Mouse (Mus musculus): Measurements from ENCODE around the gene Chrnb2. TPM values are rescaled to one million over a fixed set of nuclear protein-coding genes. Genes with fewer than 3 reads are reported as not detected.

The Chrnb2 gene
- polyA plus RNA-seq, 1 experiment from 2014 or later, result 0.27 TPM

DNA sequence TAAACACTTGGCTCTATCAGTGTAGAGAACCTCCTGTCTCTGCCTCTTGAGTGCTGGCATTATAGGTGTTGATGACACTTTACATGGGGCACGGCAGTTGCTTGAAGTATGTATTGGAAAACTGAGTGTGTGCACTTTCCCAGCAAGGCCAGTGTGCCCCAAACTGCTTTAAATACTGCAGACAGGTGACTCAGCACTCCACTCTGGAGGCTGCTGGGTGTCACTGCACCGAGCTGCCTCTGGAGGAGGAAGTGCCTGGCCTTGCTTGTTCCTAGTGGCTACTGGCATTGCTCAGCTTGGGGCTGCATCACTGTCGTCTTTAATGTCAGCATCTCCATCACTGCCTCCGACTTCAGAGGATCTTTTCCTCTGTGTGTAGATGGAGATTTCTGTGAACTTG is 37.4 kb downstream of the Chrnb2 start:
- no peak overlapping the region for H3K27ac ChIP-seq (ENCODE audit: low read length)
- no peak for TF ChIP-seq EP300 (IDR thresholded peaks at IDR 0.05)
- peak; percentile 80 for TF ChIP-seq CTCF (IDR thresholded peaks at IDR 0.05)
- no peak overlapping the region for H3K4me2 ChIP-seq (replicated peaks; ENCODE audit: low read depth, low read length)
- ATAC-seq (peak; percentile 29; the same call in 1 of the 2 replicates), DNase-seq (ENCODE audit: low spot score) (peak; percentile 75)
- H3K4me1 ChIP-seq (ENCODE audit: insufficient read depth, low read depth, low read length), result peaks cover 8% of the 10 kb centered on the region
- H3K36me3 ChIP-seq (ENCODE audit: insufficient read depth, low read length), result no peaks in the 10 kb centered on the region
- H3K9me3 ChIP-seq (ENCODE audit: low read length), result no peaks in the 10 kb centered on the region
- no peak overlapping the region for H3K9ac ChIP-seq (replicated peaks; ENCODE audit: low read depth)
- 8% methylated on average over 4 of the region's 4 CpGs for WGBS
- H3K27me3 ChIP-seq (replicated peaks; ENCODE audit: insufficient read depth, low read length), result no peaks in the 10 kb centered on the region
- no peak overlapping the region for H3K4me3 ChIP-seq (ENCODE audit: low read depth, low read length)

DNA sequence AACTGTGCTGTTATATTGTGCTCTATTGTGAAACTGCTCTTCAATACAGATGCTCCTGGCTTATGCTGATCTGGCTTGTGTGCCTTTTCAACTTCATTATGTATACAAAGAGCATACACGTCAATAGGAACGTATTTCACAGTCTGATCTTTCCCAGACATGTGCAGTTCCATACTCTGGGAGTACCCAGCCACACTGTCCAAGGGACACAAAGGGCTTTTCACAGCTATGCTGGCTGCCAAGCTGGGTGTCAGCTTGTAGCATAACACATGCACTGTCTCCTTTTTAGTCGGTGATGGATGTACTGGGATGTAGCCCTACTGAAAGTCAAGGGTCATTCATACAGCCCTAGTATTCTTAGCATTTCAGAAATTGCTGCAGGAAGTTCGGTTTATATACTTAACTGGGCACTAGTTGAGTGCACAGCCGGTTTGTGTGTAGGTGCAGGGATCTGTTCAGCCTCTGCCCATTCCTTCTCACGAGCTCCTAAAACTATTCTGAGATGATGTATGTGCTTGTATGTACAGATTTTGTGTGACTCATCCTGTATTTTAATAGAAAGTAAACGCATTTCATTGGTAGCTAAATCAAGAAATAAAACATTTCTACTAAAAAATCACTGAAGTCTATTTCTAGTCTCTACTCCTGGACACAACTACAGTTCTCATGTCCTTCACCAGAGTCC is 40.9 kb downstream of the Chrnb2 start:
- Histone ChIP-seq H3K4me3 (ENCODE audit: low read depth, low read length) (no peak overlapping the region), H3K4me1 (ENCODE audit: insufficient read depth, low read depth, low read length) (no peaks in the 10 kb centered on the region), H3K27ac (ENCODE audit: low read length) (no peak overlapping the region), H3K27me3 (replicated peaks; ENCODE audit: insufficient read depth, low read length) (no peaks in the 10 kb centered on the region), H3K4me2 (replicated peaks; ENCODE audit: low read depth, low read length) (no peak overlapping the region), H3K9ac (replicated peaks; ENCODE audit: low read depth) (no peak overlapping the region), H3K9me3 (ENCODE audit: low read length) (no peaks in the 10 kb centered on the region), H3K36me3 (ENCODE audit: insufficient read depth, low read length) (no peaks in the 10 kb centered on the region)
- DNase-seq (ENCODE audit: low spot score) (no peak), ATAC-seq (peak; percentile 23; the same call in 1 of the 2 replicates)
- TF ChIP-seq CTCF (IDR thresholded peaks at IDR 0.05) (no peak), EP300 (IDR thresholded peaks at IDR 0.05) (no peak)
- 48% methylated on average over 7 of the region's 7 CpGs for WGBS

DNA sequence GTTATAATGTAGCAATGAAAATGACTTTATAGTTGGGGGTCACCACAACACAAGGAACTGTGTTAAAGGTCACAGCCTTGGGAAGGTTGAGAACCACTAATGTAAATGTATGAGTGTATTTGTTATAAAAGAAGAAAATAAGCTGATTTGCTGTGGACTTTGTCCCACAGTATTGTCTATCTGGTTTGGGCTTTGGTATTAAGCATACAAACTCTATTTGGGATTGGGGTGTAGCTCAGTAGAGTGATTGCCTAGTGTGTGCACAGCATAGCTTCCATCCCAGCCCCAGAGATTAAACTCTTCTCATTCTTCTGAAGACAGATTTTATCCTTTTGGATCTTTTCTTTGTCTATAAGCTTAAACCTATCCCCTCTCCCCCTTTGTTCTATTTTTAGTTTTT is 42.4 kb downstream of the Chrnb2 start:
- TF ChIP-seq EP300 (IDR thresholded peaks at IDR 0.05) (no peak), CTCF (IDR thresholded peaks at IDR 0.05) (no peak)
- no peak for ATAC-seq
- H3K9me3 ChIP-seq (ENCODE audit: low read length), result no peaks in the 10 kb centered on the region

DNA sequence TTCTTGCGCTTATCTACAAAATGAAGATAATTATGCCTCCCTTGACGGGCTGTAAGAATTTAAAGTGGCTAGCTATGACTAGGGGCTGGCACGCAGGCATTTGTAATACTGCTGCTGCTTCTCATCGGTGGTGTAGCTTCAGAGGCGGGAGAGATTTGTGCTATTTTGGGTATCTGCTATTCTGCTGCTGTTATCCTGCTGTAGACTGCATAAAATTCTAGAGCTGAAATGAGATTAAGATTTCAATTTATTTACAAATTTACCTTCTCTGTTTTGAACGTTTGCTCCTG is 48.5 kb downstream of the Chrnb2 start:
- Histone ChIP-seq H3K9me3 (ENCODE audit: low read length) (no peaks in the 10 kb centered on the region), H3K27ac (ENCODE audit: low read length) (no peak overlapping the region), H3K4me2 (replicated peaks; ENCODE audit: low read depth, low read length) (peak overlapping the region; percentile 99), H3K4me1 (ENCODE audit: insufficient read depth, low read depth, low read length) (peaks cover 4% of the 10 kb centered on the region; the same call in 1 of the 2 replicates), H3K4me3 (ENCODE audit: low read depth, low read length) (no peak overlapping the region), H3K27me3 (replicated peaks; ENCODE audit: insufficient read depth, low read length) (no peaks in the 10 kb centered on the region), H3K9ac (replicated peaks; ENCODE audit: low read depth) (no peak overlapping the region), H3K36me3 (ENCODE audit: insufficient read depth, low read length) (no peaks in the 10 kb centered on the region)
- no peak for DNase-seq (ENCODE audit: low spot score)
- no peak for ATAC-seq
- TF ChIP-seq CTCF (IDR thresholded peaks at IDR 0.05) (no peak), EP300 (IDR thresholded peaks at IDR 0.05) (no peak)
- 42% methylated on average over 6 of the region's 6 CpGs for WGBS

More for the DNA sequence above, 42.4 kb downstream of the Chrnb2 start:
- no peaks in the 10 kb centered on the region for H3K4me1 ChIP-seq (ENCODE audit: insufficient read depth, low read depth, low read length)
- no peak overlapping the region for H3K4me2 ChIP-seq (replicated peaks; ENCODE audit: low read depth, low read length)
- no peak overlapping the region for H3K4me3 ChIP-seq (ENCODE audit: low read depth, low read length)
- no peaks in the 10 kb centered on the region for H3K27me3 ChIP-seq (replicated peaks; ENCODE audit: insufficient read depth, low read length)
- no peak overlapping the region for H3K9ac ChIP-seq (replicated peaks; ENCODE audit: low read depth)
- DNase-seq (ENCODE audit: low spot score), result no peak
- no peaks in the 10 kb centered on the region for H3K36me3 ChIP-seq (ENCODE audit: insufficient read depth, low read length)
- H3K27ac ChIP-seq (ENCODE audit: low read length), result no peak overlapping the region

DNA sequence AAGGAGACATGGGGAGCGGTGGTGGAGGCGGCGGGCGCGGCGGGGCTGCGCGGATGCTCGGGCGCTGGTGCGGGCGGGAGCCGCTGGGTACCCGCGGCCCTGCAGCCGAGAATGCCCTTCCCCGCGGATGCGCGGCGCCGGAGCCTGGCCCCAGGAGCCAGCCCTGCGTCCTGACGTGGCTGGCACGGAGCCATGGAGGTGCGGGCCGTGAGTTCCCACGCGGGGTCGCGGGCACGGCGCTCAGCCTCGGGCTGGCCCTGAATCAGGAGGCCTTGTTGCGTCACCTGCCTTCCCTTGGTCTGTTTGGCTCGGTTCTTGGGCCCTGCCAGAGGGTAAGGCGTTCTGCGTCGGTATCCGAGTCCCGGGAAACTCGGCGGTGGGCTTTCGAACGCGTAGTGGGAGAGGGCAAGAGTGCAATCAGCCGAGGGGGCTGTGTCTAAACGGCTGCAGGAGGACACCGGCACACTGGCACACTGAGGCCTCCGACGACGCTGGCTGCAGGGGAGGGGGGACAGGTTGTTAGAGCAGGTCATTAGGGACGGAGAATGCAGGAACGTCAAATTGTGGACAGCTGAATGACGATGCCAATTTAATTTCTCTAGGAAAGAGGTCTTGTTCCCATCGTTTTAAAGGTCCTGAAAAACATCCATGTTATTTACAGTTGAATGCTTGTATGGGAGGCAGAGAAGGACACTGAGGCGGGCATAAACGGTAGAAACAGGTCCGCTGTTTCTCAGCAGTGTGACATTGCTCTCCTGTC is 49.0 kb downstream of the Chrnb2 start:
- peaks cover 4% of the 10 kb centered on the region; the same call in 1 of the 2 replicates for H3K4me1 ChIP-seq (ENCODE audit: insufficient read depth, low read depth, low read length)
- H3K27ac ChIP-seq (ENCODE audit: low read length), result no peak overlapping the region
- WGBS, result 2% methylated on average over 39 of the region's 59 CpGs
- no peaks in the 10 kb centered on the region for H3K9me3 ChIP-seq (ENCODE audit: low read length)
- H3K9ac ChIP-seq (replicated peaks; ENCODE audit: low read depth), result peak overlapping the region; percentile 56
- ATAC-seq (peak; percentile 68), DNase-seq (ENCODE audit: low spot score) (peak; percentile 43)
- H3K36me3 ChIP-seq (ENCODE audit: insufficient read depth, low read length), result no peaks in the 10 kb centered on the region
- peak overlapping the region; percentile 74 for H3K4me3 ChIP-seq (ENCODE audit: low read depth, low read length)
- no peak for TF ChIP-seq EP300 (IDR thresholded peaks at IDR 0.05)
- no peak for TF ChIP-seq CTCF (IDR thresholded peaks at IDR 0.05)
- H3K4me2 ChIP-seq (replicated peaks; ENCODE audit: low read depth, low read length), result peak overlapping the region; percentile 99
- H3K27me3 ChIP-seq (replicated peaks; ENCODE audit: insufficient read depth, low read length), result no peaks in the 10 kb centered on the region

DNA sequence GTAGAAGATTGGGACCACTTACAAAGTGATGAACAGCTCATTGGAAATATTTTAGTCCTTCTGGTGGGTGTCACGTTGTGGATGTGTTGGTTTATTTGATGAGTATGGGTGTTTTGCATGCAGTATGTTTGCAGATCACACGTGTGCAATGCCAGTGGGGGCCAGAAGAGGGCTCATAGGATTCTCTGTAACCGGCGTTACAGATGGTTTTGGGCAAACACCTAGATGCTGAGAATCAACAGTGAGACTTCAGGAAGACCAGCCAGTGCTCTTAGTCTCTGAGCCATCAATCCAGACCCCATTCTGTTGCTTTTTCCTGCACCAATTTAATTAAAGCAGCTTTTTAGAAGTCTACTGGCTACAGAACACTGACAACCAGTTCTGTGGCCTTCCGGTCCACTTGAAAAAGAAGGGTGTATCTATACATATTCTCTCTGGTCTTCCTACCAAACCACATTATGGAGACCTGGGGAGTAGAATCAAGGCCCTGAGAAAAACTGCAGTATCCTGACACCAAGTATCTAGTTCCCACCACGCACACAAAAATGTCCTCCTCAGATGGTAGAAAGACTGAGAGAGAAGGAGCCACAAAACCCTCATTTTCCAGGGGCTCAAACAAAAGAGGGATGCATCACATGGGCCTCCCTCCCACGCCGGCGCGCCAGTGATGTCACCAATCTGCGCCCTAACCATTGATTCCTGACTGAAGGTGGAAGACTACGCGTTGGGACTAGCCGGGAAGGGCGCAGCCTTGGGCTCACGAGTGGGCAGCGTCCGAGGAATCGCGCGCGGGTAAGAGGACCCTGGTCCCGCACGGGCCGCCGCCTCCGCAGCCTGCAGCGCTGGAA is 49.8 kb downstream of the Chrnb2 start, which contains the start of gene Adar:
TSS of gene Adar (plus strand) at position 664 of the 848 bp plus-strand sequence.
- Histone ChIP-seq H3K27ac (ENCODE audit: low read length) (no peak within 1 kb of the TSS), H3K4me3 (ENCODE audit: low read depth, low read length) (peak within 1 kb of the TSS; percentile 74), H3K9ac (replicated peaks; ENCODE audit: low read depth) (peak within 1 kb of the TSS; percentile 56), H3K4me1 (ENCODE audit: insufficient read depth, low read depth, low read length) (peaks cover 4% of the 10 kb centered on the region; the same call in 1 of the 2 replicates), H3K27me3 (replicated peaks; ENCODE audit: insufficient read depth, low read length) (no peaks in the 10 kb centered on the region), H3K9me3 (ENCODE audit: low read length) (no peaks in the 10 kb centered on the region), H3K4me2 (replicated peaks; ENCODE audit: low read depth, low read length) (peak within 1 kb of the TSS; percentile 99), H3K36me3 (ENCODE audit: insufficient read depth, low read length) (no peaks in the 10 kb centered on the region)
- WGBS, result 7% methylated on average over 27 of the region's 28 CpGs
- peak; percentile 83 for ATAC-seq
- peak; percentile 72 for DNase-seq (ENCODE audit: low spot score)
- TF ChIP-seq CTCF (IDR thresholded peaks at IDR 0.05) (peak; percentile 77), EP300 (IDR thresholded peaks at IDR 0.05) (no peak)
